In genomic region chr9:123457603-123458002, GRCm38 (mm10) we compare ENCODE assay signal across 7 mouse cellular contexts. TPM values are rescaled to one million over a fixed set of nuclear protein-coding genes. Genes with fewer than 3 reads are reported as not detected.
DNase-seq lines count a peak whose midpoint lies in the region; ATAC-seq and TF ChIP-seq lines count a peak whose summit lies in the region.

No protein-coding gene starts in this region.

- H3K4me2 ChIP-seq in midbrain, postnatal 0 days (ENCODE audit: low read depth, low read length, poor library complexity, severe bottlenecking): no peak overlapping the region
- H3K4me2 ChIP-seq in midbrain, embryonic 15.5 days: no peak overlapping the region

- H3K27ac ChIP-seq in midbrain, postnatal 0 days (ENCODE audit: low read depth, low read length): no peak overlapping the region
- H3K27ac ChIP-seq in midbrain, embryonic 15.5 days: no peak overlapping the region
- no peak overlapping the region for H3K27ac ChIP-seq in small intestine, adult 2 months (ENCODE audit: insufficient read depth, low read depth, low read length)

- no peaks in the 10 kb centered on the region for H3K27me3 ChIP-seq in midbrain, postnatal 0 days (ENCODE audit: insufficient read depth, low read length)
- H3K27me3 ChIP-seq in midbrain, embryonic 15.5 days (replicated peaks): no peaks in the 10 kb centered on the region
- no peaks in the 10 kb centered on the region for H3K27me3 ChIP-seq in small intestine, adult 2 months (ENCODE audit: control insufficient read depth, insufficient read depth, low read length)

- no peaks in the 10 kb centered on the region for H3K9me3 ChIP-seq in midbrain, postnatal 0 days (ENCODE audit: low read length)
- H3K9me3 ChIP-seq in midbrain, embryonic 15.5 days: peaks cover 3% of the 10 kb centered on the region

- TF ChIP-seq CTCF in midbrain, postnatal 0 days (IDR thresholded peaks at IDR 0.05): peak; percentile 61
- TF ChIP-seq CTCF in small intestine, adult 2 months (IDR thresholded peaks at IDR 0.05; ENCODE audit: extremely low read depth, insufficient read length, insufficient replicate concordance, low read depth, low read length): 0 out of 2 replicates have a peak, but pooled peaks have one; percentile 17

- TF ChIP-seq POLR2A in small intestine, adult 2 months (IDR thresholded peaks at IDR 0.05; ENCODE audit: low read depth, low read length): no peak

- no peak overlapping the region for H3K4me3 ChIP-seq in midbrain, postnatal 0 days (ENCODE audit: low read depth, low read length)
- H3K4me3 ChIP-seq in midbrain, embryonic 15.5 days: no peak overlapping the region
- no peak overlapping the region for H3K4me3 ChIP-seq in small intestine, adult 2 months (ENCODE audit: low read depth, low read length)

- peak; percentile 9 for DNase-seq in midbrain, postnatal 0 days (ENCODE audit: low spot score)
- DNase-seq in cerebellum, postnatal 14 days: peak; percentile 40 to 51
- peak; percentile 22 for DNase-seq in kidney, adult 11 months
- no peak for DNase-seq in right cerebral cortex, adult 2 months (ENCODE audit: low spot score in 2 of 2)

- H3K36me3 ChIP-seq in midbrain, postnatal 0 days (ENCODE audit: insufficient read depth, low read length): peaks cover 15% of the 10 kb centered on the region
- H3K36me3 ChIP-seq in midbrain, embryonic 15.5 days (replicated peaks): no peaks in the 10 kb centered on the region
- peaks cover 23% of the 10 kb centered on the region for H3K36me3 ChIP-seq in small intestine, adult 2 months (ENCODE audit: control insufficient read depth, insufficient read depth, low read length)

- no peak overlapping the region for H3K9ac ChIP-seq in midbrain, postnatal 0 days (replicated peaks; ENCODE audit: low read length, poor library complexity, severe bottlenecking)
- H3K9ac ChIP-seq in midbrain, embryonic 15.5 days: no peak overlapping the region

- ATAC-seq in midbrain, postnatal 0 days (ENCODE audit: low FRiP score): no peak
- no peak for ATAC-seq in midbrain, embryonic 15.5 days (replicated peaks)
- no peak for ATAC-seq in granulocyte monocyte progenitor cell, adult 5-6 weeks (replicated peaks; ENCODE audit: poor library complexity, severe bottlenecking)

- WGBS in midbrain, postnatal 0 days: 52% methylated on average over 2 of the region's 2 CpGs
- WGBS in midbrain, embryonic 15.5 days: 60% methylated on average over 2 of the region's 2 CpGs
- 55% methylated on average over 2 of the region's 2 CpGs for WGBS in small intestine, adult 2 months

- no peaks in the 10 kb centered on the region for H3K4me1 ChIP-seq in midbrain, postnatal 0 days (ENCODE audit: insufficient read depth, low read length)
- H3K4me1 ChIP-seq in midbrain, embryonic 15.5 days: no peaks in the 10 kb centered on the region
- H3K4me1 ChIP-seq in small intestine, adult 2 months (ENCODE audit: control insufficient read depth, insufficient read depth, insufficient read length, low read length): peaks cover 9% of the 10 kb centered on the region

RNA-seq across cellular contexts. Expression of gene Limd1, which starts 20.9 kb away (rescaled TPM):
- total RNA-seq in midbrain, postnatal 0 days (2014; rRNA removed): 19.6 and 27.5 TPM in 2 replicates
- 7.9 and 8.0 TPM in 2 replicates for polyA plus RNA-seq in midbrain, postnatal 0 days (2015; fragmentation: Nextera tagmentation; extraction: Ambion mirVana)
- polyA plus RNA-seq in midbrain, embryonic 15.5 days (2015; fragmentation: Nextera tagmentation; extraction: Ambion mirVana): 11.4 and 13.9 TPM in 2 replicates
- 16.7 and 54.0 TPM in 2 replicates for polyA plus RNA-seq in small intestine, adult 2 months (2012; rRNA removed)
- total RNA-seq in granulocyte monocyte progenitor cell, adult 5-6 weeks (2014; fragmentation: Nextera tagmentation): 26.3 and 29.8 TPM in 2 replicates
- total RNA-seq in granulocyte monocyte progenitor cell, adult 5-6 weeks (2017): 24.4 and 26.2 TPM in 2 replicates

Comparison
In these comparisons a context has a peak if more than half of its experiments do, and no peak if none do; other contexts are left out.
1. DNase-seq: peak in midbrain, postnatal 0 days (single experiment), cerebellum, postnatal 14 days (2 of 2) and kidney, adult 11 months (single experiment); none in right cerebral cortex, adult 2 months (0 of 2).